ENCODE assay signal across 8 mouse cellular contexts in genomic region chr12:55466088-55466701, GRCm38 (mm10). TPM values are rescaled to one million over a fixed set of nuclear protein-coding genes. Genes with fewer than 3 reads are reported as not detected.
DNase-seq lines count a peak whose midpoint lies in the region; ATAC-seq and TF ChIP-seq lines count a peak whose summit lies in the region.

No protein-coding gene starts in this region.

- DNase-seq in kidney, adult 9 months, result no peak
- DNase-seq in CD4-positive, CD25-positive, alpha-beta regulatory T cell, adult 2 months (ENCODE audit: low read depth, low spot score), result peak; percentile 67
- peak; percentile 67 for DNase-seq in adrenal gland, postnatal 25 days
- DNase-seq in heart, postnatal 0 days (ENCODE audit: low spot score), result no peak
- DNase-seq in naive thymus-derived CD4-positive, alpha-beta T cell, adult 2 months (ENCODE audit: low read depth), result peak; percentile 74
- DNase-seq in left cerebral cortex, adult 9 months (ENCODE audit: low spot score in 2 of 2), result no peak

- no peak for TF ChIP-seq EP300 in heart, postnatal 0 days (IDR thresholded peaks at IDR 0.05; ENCODE audit: low read depth)

- no peak for ATAC-seq in kidney, embryonic 15.5 days (replicated peaks; ENCODE audit: low FRiP score)
- ATAC-seq in heart, postnatal 0 days (ENCODE audit: insufficient read depth, low read depth), result 0 out of 2 replicates have a peak, but pooled peaks have one; percentile 13
- ATAC-seq in intestine, embryonic 15.5 days, result no peak

- peak overlapping the region; percentile 46 for H3K27ac ChIP-seq in kidney, embryonic 15.5 days
- peak overlapping the region; percentile 31; the same call in 1 of the 2 replicates for H3K27ac ChIP-seq in heart, postnatal 0 days (ENCODE audit: low read depth)
- H3K27ac ChIP-seq in intestine, embryonic 15.5 days, result no peak overlapping the region

- H3K4me2 ChIP-seq in kidney, embryonic 15.5 days, result no peak overlapping the region
- no peak overlapping the region for H3K4me2 ChIP-seq in heart, postnatal 0 days (ENCODE audit: low read depth, low read length)
- no peak overlapping the region for H3K4me2 ChIP-seq in intestine, embryonic 15.5 days (replicated peaks)

- no peaks in the 10 kb centered on the region for H3K9me3 ChIP-seq in kidney, embryonic 15.5 days (replicated peaks)
- H3K9me3 ChIP-seq in heart, postnatal 0 days (replicated peaks; ENCODE audit: control insufficient read depth, low read length), result no peaks in the 10 kb centered on the region
- no peaks in the 10 kb centered on the region for H3K9me3 ChIP-seq in intestine, embryonic 15.5 days

- H3K36me3 ChIP-seq in kidney, embryonic 15.5 days, result no peaks in the 10 kb centered on the region
- no peaks in the 10 kb centered on the region for H3K36me3 ChIP-seq in heart, postnatal 0 days (replicated peaks; ENCODE audit: control insufficient read depth, insufficient read depth, low read length)
- no peaks in the 10 kb centered on the region for H3K36me3 ChIP-seq in intestine, embryonic 15.5 days

- WGBS in kidney, embryonic 15.5 days, result 74% methylated on average over 7 of the region's 7 CpGs
- WGBS in heart, postnatal 0 days, result 62% methylated on average over 7 of the region's 7 CpGs
- 76% methylated on average over 7 of the region's 7 CpGs for WGBS in intestine, embryonic 15.5 days

- H3K4me1 ChIP-seq in kidney, embryonic 15.5 days, result peaks cover 75% of the 10 kb centered on the region
- H3K4me1 ChIP-seq in heart, postnatal 0 days (ENCODE audit: control insufficient read depth, insufficient read depth), result peaks cover 52% of the 10 kb centered on the region
- H3K4me1 ChIP-seq in intestine, embryonic 15.5 days (replicated peaks), result peaks cover 29% of the 10 kb centered on the region

- H3K27me3 ChIP-seq in kidney, embryonic 15.5 days, result no peaks in the 10 kb centered on the region
- H3K27me3 ChIP-seq in heart, postnatal 0 days (ENCODE audit: control insufficient read depth, insufficient read depth, low read length), result no peaks in the 10 kb centered on the region
- H3K27me3 ChIP-seq in intestine, embryonic 15.5 days (replicated peaks), result no peaks in the 10 kb centered on the region

- no peak overlapping the region for H3K4me3 ChIP-seq in kidney, embryonic 15.5 days (replicated peaks)
- H3K4me3 ChIP-seq in heart, postnatal 0 days (ENCODE audit: low read depth, low read length), result no peak overlapping the region
- H3K4me3 ChIP-seq in intestine, embryonic 15.5 days (replicated peaks), result no peak overlapping the region

- no peak for TF ChIP-seq CTCF in heart, postnatal 0 days (IDR thresholded peaks at IDR 0.05; ENCODE audit: low read depth)

- no peak overlapping the region for H3K9ac ChIP-seq in kidney, embryonic 15.5 days
- no peak overlapping the region for H3K9ac ChIP-seq in heart, postnatal 0 days (replicated peaks; ENCODE audit: low read depth, low read length)
- H3K9ac ChIP-seq in intestine, embryonic 15.5 days, result no peak overlapping the region

RNA-seq across cellular contexts. Expression of gene Nfkbia, which starts 26.3 kb away (rescaled TPM):
- polyA plus RNA-seq in kidney, embryonic 15.5 days (2015; fragmentation: Nextera tagmentation; extraction: Ambion mirVana), result 78.2 and 80.3 TPM in 2 replicates
- total RNA-seq in adrenal gland, postnatal 25 days (2021), result 74.3 and 77.9 TPM in 2 replicates
- total RNA-seq in heart, postnatal 0 days (2014; rRNA removed; ENCODE audit: low replicate concordance), result 65.1 and 108 TPM in 2 replicates
- polyA plus RNA-seq in heart, postnatal 0 days (2015; fragmentation: Nextera tagmentation; extraction: Ambion mirVana), result 67.1 and 72.4 TPM in 2 replicates
- polyA plus RNA-seq in intestine, embryonic 15.5 days (2015; fragmentation: Nextera tagmentation; extraction: Ambion mirVana), result 72.5 and 74.2 TPM in 2 replicates

Comparison
In these comparisons a context has a peak if more than half of its experiments do, and no peak if none do; other contexts are left out.
1. DNase-seq: peak in CD4-positive, CD25-positive, alpha-beta regulatory T cell, adult 2 months (single experiment), adrenal gland, postnatal 25 days (single experiment) and naive thymus-derived CD4-positive, alpha-beta T cell, adult 2 months (single experiment); none in kidney, adult 9 months (single experiment), heart, postnatal 0 days (single experiment) and left cerebral cortex, adult 9 months (0 of 2).